Mouse (Mus musculus): ENCODE measurements around the gene Gm15319.
"Not testable (repeated sequence)": the region's sequence is repeated elsewhere in the genome, so short reads cannot be mapped to it uniquely, and the experiment has no call there.

DNA sequence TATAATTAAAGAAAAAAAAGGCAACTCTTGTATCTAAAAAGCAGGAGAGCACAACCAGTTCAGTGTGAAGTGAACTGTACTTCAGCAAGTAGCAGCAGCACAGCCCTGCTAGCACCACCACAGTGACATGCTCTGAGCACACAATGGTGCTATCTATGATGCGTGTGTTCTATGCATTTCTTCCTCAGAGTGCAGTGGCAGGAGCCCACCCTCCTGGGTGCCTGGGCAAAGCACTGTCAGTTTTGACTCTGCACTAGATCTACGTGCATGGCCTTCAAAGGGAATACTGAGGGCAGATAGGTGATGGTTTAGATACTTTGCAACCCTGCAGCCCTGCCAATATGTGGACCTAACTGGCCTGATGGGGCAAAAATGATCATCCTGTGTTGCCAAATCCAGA lies at the start of gene Gm15319:
- TF ChIP-seq CTCF, POLR2A (IDR thresholded peaks at IDR 0.05; ENCODE audit: extremely low read depth, insufficient read depth, low read length): not testable (repeated sequence)
